Mouse (Mus musculus) midbrain, embryonic 11.5 days (tissue): ENCODE results near the gene Gm2a. TPM values are rescaled to one million over a fixed set of nuclear protein-coding genes. Genes with fewer than 3 reads are reported as not detected.
"Not testable (repeated sequence)": the region's sequence is repeated elsewhere in the genome, so short reads cannot be mapped to it uniquely, and the experiment has no call there.

Source experiments
- ATAC-seq: fragments of 200-750 bp; cut with Nextera tagmentation; 2 replicates; pipeline ENCODE4 v1.8.0; 2017; ENCODE audit warnings: moderate TSS enrichment, moderate library complexity; ENCODE audit not compliant: low FRiP score
- DNase-seq: peaks from one replicate; pipeline ENCODE4 v3.0.0; 2015; ENCODE audit warnings: low spot score; ENCODE audit errors: missing footprints
- H3K27ac ChIP-seq: fragments of 300-500 bp; sonication (generic); 2 replicates; pipeline ENCODE4 v1.5.1; 2014; ENCODE audit warnings: low read depth, low read length
- H3K27me3 ChIP-seq: fragments of 300-500 bp; sonication (generic); 2 replicates; pipeline ENCODE4 v1.6.1; 2014; ENCODE audit warnings: mild to moderate bottlenecking, low read length, moderate library complexity, mixed read lengths; ENCODE audit not compliant: control insufficient read depth, insufficient read depth
- H3K36me3 ChIP-seq: fragments of 300-500 bp; sonication (generic); 2 replicates; pipeline ENCODE4 v1.6.1; 2014; ENCODE audit warnings: mild to moderate bottlenecking, low read length, moderate library complexity, mixed read lengths; ENCODE audit not compliant: control insufficient read depth, insufficient read depth
- H3K4me1 ChIP-seq: fragments of 300-500 bp; sonication (generic); 2 replicates; pipeline ENCODE4 v1.6.1; 2014; ENCODE audit warnings: low read length; ENCODE audit not compliant: control insufficient read depth, insufficient read depth
- H3K4me2 ChIP-seq: fragments of 300-500 bp; sonication (generic); 2 replicates; pipeline ENCODE4 v1.6.1; 2014; ENCODE audit warnings: mild to moderate bottlenecking, moderate library complexity
- H3K4me3 ChIP-seq: fragments of 300-500 bp; sonication (generic); 2 replicates; pipeline ENCODE4 v1.5.1; 2014; ENCODE audit warnings: low read depth, low read length
- H3K9ac ChIP-seq: fragments of 300-500 bp; sonication (generic); 2 replicates; pipeline ENCODE4 v1.6.1; 2014; ENCODE audit warnings: low read length
- H3K9me3 ChIP-seq: fragments of 300-500 bp; sonication (generic); 2 replicates; pipeline ENCODE4 v1.6.1; 2016; ENCODE audit warnings: low read length; ENCODE audit not compliant: control insufficient read depth
- WGBS: fragments of 180-500 bp; shearing (Covaris S2); extraction: QIAGEN DNeasy Blood & Tissue Kit; methylation state at CpG from one replicate; pipeline ENCODE4 v1.1.7; 2014; 5-methylcytosine and 5-hydroxymethylcytosine counted together
- polyA plus RNA-seq: library from polyadenylated mRNA; unstranded; fragments of >200 nt; fragmentation: Nextera tagmentation; extraction: Ambion mirVana; gene quantifications from 2 replicates; pipeline ENCODE4 v1.2.1, GENCODE M21; 2014

Gene Gm2a
- polyA plus RNA-seq, 1 experiment from 2014 or later = 15.0 TPM

GRCm38 (mm10) chr11:55103229-55103628, 5.3 kb downstream of the Gm2a start:
- DNase-seq (no peak), ATAC-seq (no peak)
- no peak overlapping the region for H3K27ac ChIP-seq
- no peaks in the 10 kb centered on the region for H3K9me3 ChIP-seq
- H3K27me3 ChIP-seq = no peaks in the 10 kb centered on the region
- H3K4me1 ChIP-seq = peaks cover 11% of the 10 kb centered on the region
- H3K36me3 ChIP-seq = no peaks in the 10 kb centered on the region
- no peak overlapping the region for H3K9ac ChIP-seq
- WGBS = 69% methylated on average over 3 of the region's 3 CpGs
- H3K4me2 ChIP-seq = no peak overlapping the region
- no peak overlapping the region for H3K4me3 ChIP-seq

GRCm38 (mm10) chr11:55105389-55105788, 7.5 kb downstream of the Gm2a start:
- Histone ChIP-seq H3K9me3 (no peaks in the 10 kb centered on the region), H3K27ac (no peak overlapping the region), H3K9ac (no peak overlapping the region), H3K4me3 (no peak overlapping the region), H3K4me2 (no peak overlapping the region), H3K27me3 (no peaks in the 10 kb centered on the region), H3K36me3 (no peaks in the 10 kb centered on the region), H3K4me1 (0 out of 2 replicates have a peak, but pooled peaks cover 3% of the 10 kb centered on the region)
- DNase-seq = no peak
- ATAC-seq = no peak
- 87% methylated on average over 4 of the region's 4 CpGs for WGBS

GRCm38 (mm10) chr11:55106636-55107035, 8.7 kb downstream of the Gm2a start:
- H3K4me1 ChIP-seq = 0 out of 2 replicates have a peak, but pooled peaks cover 3% of the 10 kb centered on the region
- no peak overlapping the region for H3K27ac ChIP-seq
- ATAC-seq = no peak
- H3K9me3 ChIP-seq = no peaks in the 10 kb centered on the region
- DNase-seq = no peak
- WGBS = 96% methylated on average over 1 of the region's 1 CpGs
- no peak overlapping the region for H3K9ac ChIP-seq
- H3K27me3 ChIP-seq = no peaks in the 10 kb centered on the region
- no peaks in the 10 kb centered on the region for H3K36me3 ChIP-seq
- no peak overlapping the region for H3K4me2 ChIP-seq
- no peak overlapping the region for H3K4me3 ChIP-seq

GRCm38 (mm10) chr11:55109521-55110300, 11.8 kb downstream of the Gm2a start:
- H3K27me3 ChIP-seq = no peaks in the 10 kb centered on the region
- H3K9me3 ChIP-seq = no peaks in the 10 kb centered on the region
- H3K4me2 ChIP-seq = no peak overlapping the region
- WGBS = 93% methylated on average over 7 of the region's 7 CpGs
- DNase-seq (no peak), ATAC-seq (no peak)
- no peak overlapping the region for H3K4me3 ChIP-seq
- H3K9ac ChIP-seq = no peak overlapping the region
- no peaks in the 10 kb centered on the region for H3K36me3 ChIP-seq
- H3K27ac ChIP-seq = no peak overlapping the region
- H3K4me1 ChIP-seq = no peaks in the 10 kb centered on the region

GRCm38 (mm10) chr11:55110566-55111169, 12.8 kb downstream of the Gm2a start:
- no peak overlapping the region for H3K9ac ChIP-seq
- H3K36me3 ChIP-seq = no peaks in the 10 kb centered on the region
- no peak overlapping the region for H3K27ac ChIP-seq
- no peak overlapping the region for H3K4me3 ChIP-seq
- 80% methylated on average over 7 of the region's 7 CpGs for WGBS
- H3K27me3 ChIP-seq = no peaks in the 10 kb centered on the region
- DNase-seq = no peak
- no peak overlapping the region for H3K4me2 ChIP-seq
- ATAC-seq = no peak
- H3K4me1 ChIP-seq = no peaks in the 10 kb centered on the region
- H3K9me3 ChIP-seq = no peaks in the 10 kb centered on the region

- Histone ChIP-seq H3K9me3 (no peaks in the 10 kb centered on the region), H3K9ac (no peak overlapping the region), H3K27me3 (no peaks in the 10 kb centered on the region), H3K4me2 (no peak overlapping the region), H3K4me3 (no peak overlapping the region), H3K27ac (no peak overlapping the region), H3K36me3 (no peaks in the 10 kb centered on the region), H3K4me1 (no peaks in the 10 kb centered on the region)
- 80% methylated on average over 7 of the region's 7 CpGs for WGBS
- DNase-seq (no peak), ATAC-seq (no peak)
These were observed 15.4 kb downstream of the Gm2a start for GRCm38 (mm10) chr11:55113209-55113860.

GRCm38 (mm10) chr11:55113861-55114250, 15.9 kb downstream of the Gm2a start:
- not testable (repeated sequence) for H3K9ac ChIP-seq, H3K36me3 ChIP-seq, ATAC-seq, H3K27me3 ChIP-seq, H3K4me2 ChIP-seq, H3K9me3 ChIP-seq, H3K4me1 ChIP-seq, H3K4me3 ChIP-seq, H3K27ac ChIP-seq, DNase-seq
- 54% methylated on average over 4 of the region's 4 CpGs for WGBS

GRCm38 (mm10) chr11:55114291-55114690, 16.4 kb downstream of the Gm2a start:
- no peaks in the 10 kb centered on the region for H3K27me3 ChIP-seq
- no peaks in the 10 kb centered on the region for H3K4me1 ChIP-seq
- no peaks in the 10 kb centered on the region for H3K36me3 ChIP-seq
- WGBS = 70% methylated on average over 2 of the region's 2 CpGs
- DNase-seq = no peak
- no peak overlapping the region for H3K9ac ChIP-seq
- no peak overlapping the region for H3K4me2 ChIP-seq
- H3K4me3 ChIP-seq = no peak overlapping the region
- no peak overlapping the region for H3K27ac ChIP-seq
- no peak for ATAC-seq
- no peaks in the 10 kb centered on the region for H3K9me3 ChIP-seq

GRCm38 (mm10) chr11:55116004-55116403, 18.1 kb downstream of the Gm2a start:
- Histone ChIP-seq H3K9me3 (no peaks in the 10 kb centered on the region), H3K9ac (no peak overlapping the region), H3K27ac (no peak overlapping the region), H3K4me1 (no peaks in the 10 kb centered on the region), H3K27me3 (no peaks in the 10 kb centered on the region), H3K36me3 (no peaks in the 10 kb centered on the region), H3K4me2 (no peak overlapping the region), H3K4me3 (no peak overlapping the region)
- ATAC-seq = no peak
- no peak for DNase-seq
- WGBS = 94% methylated on average over 3 of the region's 3 CpGs
